Mouse (Mus musculus) retina, postnatal 7 days (tissue): ENCODE measurements around the gene Phkg1.

Source experiments
- DNase-seq: peaks from one replicate; pipeline ENCODE4 v3.0.0-alpha.2; 2012; ENCODE audit warnings: low read depth, low spot score

Phkg1 gene

GRCm38 (mm10) chr5:129844848-129845247, 53.5 kb downstream of the Phkg1 start:
- no peak for DNase-seq
